Mouse (Mus musculus) ovary, postnatal 36 days (tissue): ENCODE data around the gene Ntrk2.

Experiments used
- DNase-seq: peaks from one replicate; pipeline ENCODE4 v3.0.0; 2022; ENCODE audit warnings: low spot score, mixed read lengths

Ntrk2 gene

GRCm38 (mm10) chr13:58843826-58844225, 37.5 kb downstream of the Ntrk2 start:
- DNase-seq = no peak

GRCm38 (mm10) chr13:58848578-58848977, 42.2 kb downstream of the Ntrk2 start:
- DNase-seq = no peak

GRCm38 (mm10) chr13:58853685-58854084, 47.3 kb downstream of the Ntrk2 start:
- DNase-seq = no peak

- no peak for DNase-seq
Measured at GRCm38 (mm10) chr13:58866239-58866638, 59.9 kb downstream of the Ntrk2 start.

- DNase-seq = no peak
Measured at GRCm38 (mm10) chr13:58866776-58867435, 60.5 kb downstream of the Ntrk2 start.

- no peak for DNase-seq
Measured at GRCm38 (mm10) chr13:58882468-58882867, 76.1 kb downstream of the Ntrk2 start.

- DNase-seq = no peak
Measured at GRCm38 (mm10) chr13:58882916-58883315, 76.5 kb downstream of the Ntrk2 start.

GRCm38 (mm10) chr13:58886108-58886507, 79.7 kb downstream of the Ntrk2 start:
- no peak for DNase-seq

GRCm38 (mm10) chr13:58896254-58896910, 90.0 kb downstream of the Ntrk2 start:
- DNase-seq = no peak

GRCm38 (mm10) chr13:58899337-58899736, 93.0 kb downstream of the Ntrk2 start:
- DNase-seq = no peak

GRCm38 (mm10) chr13:58902313-58902712, 95.9 kb downstream of the Ntrk2 start:
- no peak for DNase-seq

- peak; percentile 10 for DNase-seq
Measured at GRCm38 (mm10) chr13:58904742-58905735, 98.7 kb downstream of the Ntrk2 start.

GRCm38 (mm10) chr13:58911936-58912335, 105.6 kb downstream of the Ntrk2 start:
- DNase-seq = no peak

GRCm38 (mm10) chr13:58912559-58912958, 106.2 kb downstream of the Ntrk2 start:
- DNase-seq = no peak

GRCm38 (mm10) chr13:58914061-58914814, 107.9 kb downstream of the Ntrk2 start:
- DNase-seq = no peak

- DNase-seq = no peak
Measured at GRCm38 (mm10) chr13:58916348-58916747, 110.0 kb downstream of the Ntrk2 start.

GRCm38 (mm10) chr13:58920241-58920640, 113.9 kb downstream of the Ntrk2 start:
- no peak for DNase-seq

- no peak for DNase-seq
Measured at GRCm38 (mm10) chr13:58921255-58921654, 114.9 kb downstream of the Ntrk2 start.

- no peak for DNase-seq
Measured at GRCm38 (mm10) chr13:58921705-58922104, 115.3 kb downstream of the Ntrk2 start.

- no peak for DNase-seq
Measured at GRCm38 (mm10) chr13:58922174-58922573, 115.8 kb downstream of the Ntrk2 start.

GRCm38 (mm10) chr13:58923496-58923895, 117.1 kb downstream of the Ntrk2 start:
- no peak for DNase-seq

GRCm38 (mm10) chr13:58924486-58924885, 118.1 kb downstream of the Ntrk2 start:
- DNase-seq = no peak
